Mouse (Mus musculus) heart, adult 2 months (tissue): ENCODE measurements around the gene Zfp710.

Experiments used
- CTCF ChIP-seq: fragments of 200-600 bp; IDR thresholded peaks from 2 replicates; pipeline ENCODE4 v1.8.1; 2022; ENCODE audit warnings: antibody characterized with exemption, mild to moderate bottlenecking, moderate library complexity
- EP300 ChIP-seq: fragments of 200-500 bp; IDR thresholded peaks from 2 replicates; pipeline ENCODE4 v1.6.1; 2011; ENCODE audit warnings: low read depth, low read length, control low read depth; ENCODE audit not compliant: insufficient read depth

DNA sequence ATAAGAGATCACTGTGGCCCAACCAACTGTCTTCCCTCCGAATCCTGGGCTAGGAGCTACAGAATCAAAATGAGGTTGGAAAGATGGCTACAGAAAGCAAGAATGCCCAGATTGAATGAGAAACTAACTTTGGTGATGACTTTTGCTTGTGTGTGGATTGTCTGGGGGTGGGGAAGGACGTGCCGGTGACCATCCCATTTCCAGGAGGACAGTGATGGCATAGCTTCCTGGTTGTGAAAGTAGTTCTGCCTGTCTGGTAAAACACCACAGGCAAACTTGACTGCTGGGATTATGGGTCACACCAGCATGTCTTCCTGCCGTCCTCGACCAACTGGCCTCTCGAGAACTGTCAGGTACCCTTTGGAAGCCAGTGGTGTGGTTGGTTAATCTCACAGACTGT, 10.5 kb downstream of the Zfp710 start:
- TF ChIP-seq CTCF (no peak), EP300 (no peak)
